Mouse (Mus musculus) left cerebral cortex, adult 11 months (tissue): ENCODE measurements around the gene Gm17334.

ENCODE experiments used
- DNase-seq: peaks from one replicate; pipeline ENCODE4 v3.0.0; 2022; ENCODE audit warnings: low spot score

Gm17334 gene

DNA sequence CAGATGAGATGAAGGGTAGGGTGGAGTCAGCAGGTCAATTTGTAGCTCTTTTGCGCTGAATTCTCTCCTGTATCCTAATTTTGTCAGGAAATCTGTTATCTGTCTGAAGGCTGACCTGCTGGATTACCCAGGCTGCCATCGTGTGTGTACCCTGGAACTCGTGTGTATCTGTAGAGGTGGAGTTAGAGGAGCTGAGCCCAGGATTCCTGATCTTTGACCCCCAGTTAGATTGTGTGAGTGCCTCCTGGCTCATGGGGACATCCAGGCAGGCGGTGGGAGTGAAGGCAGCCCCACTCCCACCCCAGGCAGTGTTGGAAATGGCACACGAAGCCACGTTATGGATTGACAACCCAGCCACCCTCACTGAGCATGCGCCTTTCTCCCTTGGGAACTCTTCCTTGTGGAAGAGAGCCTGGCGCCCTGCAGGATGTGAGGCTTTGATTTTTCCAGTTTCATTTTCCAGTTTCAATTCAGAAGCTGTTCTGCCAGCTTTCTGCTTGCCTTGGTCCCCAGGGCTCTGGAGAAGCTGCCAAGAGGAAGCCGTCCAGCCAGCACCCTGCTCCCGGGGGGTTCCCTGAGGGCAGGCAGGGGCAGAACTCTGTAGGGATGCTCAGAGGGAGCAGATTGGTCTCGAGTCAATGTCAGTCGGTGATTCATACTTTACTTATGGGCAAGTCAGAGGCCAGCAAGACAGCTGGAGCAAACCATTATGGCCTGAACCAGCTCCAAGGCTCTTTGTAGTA is 23.6 kb upstream of the Gm17334 start:
- DNase-seq, result no peak

DNA sequence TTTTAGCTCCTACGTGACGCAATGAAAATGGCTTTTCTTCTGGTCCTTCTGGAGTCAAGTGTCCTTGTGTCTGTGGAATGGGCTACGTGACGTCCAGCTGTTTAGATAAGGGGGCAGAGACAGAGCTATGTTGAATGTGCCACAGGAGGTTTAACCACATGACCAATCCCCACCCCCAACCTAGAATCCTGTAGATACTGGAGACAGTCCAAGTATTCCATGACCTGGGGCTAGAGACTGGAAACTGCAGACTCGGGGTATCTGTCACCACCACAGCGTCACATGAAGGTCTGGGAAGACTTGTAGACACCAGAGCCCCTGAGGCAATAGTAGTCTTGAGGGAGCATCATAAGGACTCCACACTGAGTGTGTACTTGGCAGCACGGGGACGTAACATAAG is 22.8 kb upstream of the Gm17334 start:
- no peak for DNase-seq

GRCm38 (mm10) chr11:53794671-53795557 is 21.9 kb upstream of the Gm17334 start:
- DNase-seq, result no peak

DNA sequence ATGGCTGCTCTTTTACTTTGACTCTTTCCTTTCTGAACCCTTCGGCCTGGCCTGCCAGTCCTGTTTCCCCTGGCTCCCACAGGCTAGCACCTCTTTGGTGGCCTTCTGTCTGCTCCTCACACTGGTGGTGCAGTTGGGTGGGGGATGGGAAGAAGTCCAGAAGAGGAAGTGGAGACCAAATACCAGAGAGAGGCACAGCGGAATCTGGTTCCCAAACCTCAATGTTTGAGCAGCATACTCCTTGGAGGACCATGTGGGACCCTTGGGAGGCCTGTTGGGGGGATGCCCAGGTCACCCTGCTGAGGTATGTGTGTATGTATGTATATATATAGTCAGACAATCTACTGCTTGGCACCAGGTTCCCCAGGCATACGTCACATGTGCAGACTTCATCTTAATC is 21.0 kb upstream of the Gm17334 start:
- DNase-seq, result no peak

DNA sequence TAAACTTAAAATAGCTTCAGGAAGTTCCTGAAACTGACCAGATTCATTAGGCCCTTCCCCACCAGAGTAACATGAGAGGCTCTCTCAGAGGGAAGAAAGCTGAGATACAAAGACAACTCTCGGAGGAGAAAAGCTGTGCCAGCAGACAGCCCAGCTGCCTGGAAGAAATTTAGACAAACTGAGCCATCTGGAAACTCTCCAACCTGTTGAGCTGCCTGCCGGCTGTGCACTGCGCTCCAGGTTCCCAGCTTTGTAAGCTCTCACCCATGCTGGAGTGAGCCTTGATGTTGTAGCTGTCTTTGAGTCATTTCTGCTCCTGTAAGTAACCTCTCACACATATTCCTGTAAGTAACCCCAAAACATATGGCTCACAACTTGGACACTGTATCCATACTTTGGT is 20.0 kb upstream of the Gm17334 start:
- DNase-seq, result no peak

GRCm38 (mm10) chr11:53789277-53789676 is 16.3 kb upstream of the Gm17334 start:
- no peak for DNase-seq

DNA sequence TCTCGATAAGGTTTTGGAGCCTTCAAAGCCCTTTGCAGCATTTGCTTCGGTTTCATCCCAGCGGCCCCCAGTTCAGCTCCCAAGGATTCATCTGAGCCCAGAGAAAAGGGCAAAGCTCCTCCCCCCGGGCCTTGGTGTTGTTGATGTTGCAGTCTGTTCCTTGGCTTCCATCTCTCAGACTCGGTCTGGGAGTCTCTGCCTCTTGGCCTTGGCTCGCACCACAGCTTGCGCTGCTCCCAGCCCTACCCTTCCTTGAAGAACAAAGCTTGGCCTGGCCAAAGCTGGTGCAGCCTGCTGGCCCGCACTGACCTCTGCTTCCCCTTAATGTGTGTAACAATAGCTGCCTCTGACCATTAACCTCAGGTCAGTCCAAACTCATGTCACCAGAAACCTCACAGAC is 15.2 kb upstream of the Gm17334 start:
- DNase-seq, result no peak

GRCm38 (mm10) chr11:53786058-53787031 is 13.4 kb upstream of the Gm17334 start:
- DNase-seq, result no peak

DNA sequence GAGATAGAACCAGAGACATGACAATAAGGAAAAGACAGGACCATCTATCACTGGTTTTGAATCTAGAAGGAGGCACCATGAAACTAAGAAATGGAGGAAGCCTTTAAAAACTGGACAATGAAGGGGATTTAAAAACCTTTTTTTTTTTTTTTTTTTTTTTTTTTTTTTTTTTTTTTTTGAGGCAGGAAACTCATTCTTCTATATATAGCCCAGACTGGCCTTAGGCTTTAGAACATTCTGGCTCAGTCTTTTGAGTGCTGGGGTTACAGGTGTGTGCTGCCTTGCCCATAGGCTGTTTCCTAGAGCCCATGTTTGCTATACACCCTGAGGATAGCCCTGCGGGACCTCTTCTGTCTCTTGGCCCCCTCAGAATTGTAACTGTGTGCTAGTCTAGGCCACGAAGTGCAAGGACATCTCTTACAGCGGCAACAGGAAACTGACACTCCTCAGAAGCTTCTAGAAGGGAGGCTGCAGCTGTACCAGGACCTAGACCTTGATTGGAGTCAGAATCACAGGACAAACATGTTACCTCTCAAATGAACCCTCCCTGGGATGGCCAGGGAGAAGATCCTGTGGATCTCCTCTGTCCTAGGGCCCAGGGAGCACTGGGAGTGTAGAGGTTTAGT is 12.4 kb upstream of the Gm17334 start:
- DNase-seq, result no peak

GRCm38 (mm10) chr11:53783288-53783687 is 10.3 kb upstream of the Gm17334 start:
- no peak for DNase-seq

DNA sequence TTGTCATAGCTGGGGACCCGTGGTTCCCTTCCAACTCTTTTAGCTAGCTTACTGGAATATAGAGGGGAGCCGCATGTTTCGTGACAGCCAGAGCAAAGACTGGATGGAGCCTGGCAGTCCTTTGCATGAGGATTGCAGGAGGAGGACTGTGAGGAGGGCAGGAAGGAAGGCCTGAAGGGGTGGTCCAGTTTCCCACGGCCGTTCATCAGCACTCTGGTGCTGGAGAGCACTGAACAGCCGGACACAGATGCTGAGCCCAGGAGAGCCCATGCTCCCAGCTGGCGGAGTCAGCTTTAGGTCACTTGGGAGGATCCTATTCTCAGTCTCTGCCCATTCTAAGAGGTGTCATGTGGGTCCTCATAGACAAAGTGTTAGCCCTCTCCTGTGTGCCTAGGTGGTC is 9.0 kb upstream of the Gm17334 start:
- DNase-seq, result no peak

DNA sequence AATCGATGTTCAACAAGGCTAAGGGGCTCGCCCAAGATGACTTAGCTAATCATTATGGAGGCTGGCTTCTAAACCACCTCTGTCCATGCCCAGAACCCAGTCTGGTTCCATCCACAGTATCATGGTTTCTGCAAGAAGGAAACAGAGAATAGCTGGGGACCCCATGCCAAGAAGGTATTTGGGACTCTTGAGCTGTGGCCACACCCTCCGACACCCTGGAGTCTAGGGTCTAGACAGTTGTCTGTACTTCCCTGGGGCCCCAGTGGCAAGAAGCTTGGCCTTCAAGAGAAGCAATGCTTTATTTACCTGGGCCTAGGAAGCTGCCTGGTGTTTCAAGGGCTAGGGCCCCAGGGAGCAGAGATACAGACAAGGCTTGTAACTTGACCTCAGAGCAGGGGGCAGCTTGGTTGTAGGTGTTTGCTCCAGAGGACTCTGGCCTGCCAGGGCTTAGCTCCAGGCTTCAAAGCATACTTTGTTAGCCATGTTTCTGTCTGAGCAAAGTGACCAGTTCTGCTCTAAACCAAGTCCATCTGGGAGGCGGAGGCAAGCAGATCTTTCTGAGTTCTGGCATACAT is 8.3 kb upstream of the Gm17334 start:
- no peak for DNase-seq

DNA sequence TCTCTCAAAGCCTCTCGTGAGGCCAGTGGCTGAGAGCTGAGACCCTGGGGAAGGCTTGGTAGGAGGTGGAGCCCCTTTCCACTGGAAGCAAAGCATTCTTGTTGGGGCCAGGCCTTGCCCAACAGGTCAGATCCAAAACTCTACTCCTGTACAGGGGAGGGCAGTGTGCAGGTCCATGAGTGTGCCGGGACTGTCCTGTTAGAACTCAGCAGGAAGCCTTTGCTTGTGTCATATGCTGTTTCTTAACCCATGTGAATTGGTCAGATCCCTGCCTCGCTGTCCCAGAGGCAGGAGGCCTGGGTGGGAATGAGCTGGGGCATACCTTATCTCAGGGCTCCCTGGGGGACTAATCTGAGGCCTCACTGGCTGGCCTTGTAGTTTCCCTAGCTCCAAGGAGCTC is 7.3 kb upstream of the Gm17334 start:
- DNase-seq, result no peak

DNA sequence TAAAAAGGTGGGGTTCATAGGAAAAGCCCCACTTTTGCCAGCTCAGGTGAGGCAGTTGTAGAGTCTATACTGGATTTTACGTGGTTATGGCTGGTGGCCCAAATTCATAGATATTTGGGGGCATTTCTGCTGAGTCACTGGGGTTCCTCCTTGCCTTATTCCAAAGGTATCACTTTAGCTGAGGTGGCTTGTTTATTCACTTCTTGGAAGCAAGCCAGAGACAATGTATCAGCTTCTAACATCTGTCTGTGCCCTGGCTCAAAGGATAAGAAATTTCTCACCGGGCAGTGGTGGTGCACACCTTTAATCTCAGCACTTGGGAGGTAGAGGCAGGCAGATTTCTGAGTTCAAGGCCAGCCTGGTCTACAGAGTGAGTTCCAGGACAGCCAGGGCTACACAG is 6.8 kb upstream of the Gm17334 start:
- no peak for DNase-seq

DNA sequence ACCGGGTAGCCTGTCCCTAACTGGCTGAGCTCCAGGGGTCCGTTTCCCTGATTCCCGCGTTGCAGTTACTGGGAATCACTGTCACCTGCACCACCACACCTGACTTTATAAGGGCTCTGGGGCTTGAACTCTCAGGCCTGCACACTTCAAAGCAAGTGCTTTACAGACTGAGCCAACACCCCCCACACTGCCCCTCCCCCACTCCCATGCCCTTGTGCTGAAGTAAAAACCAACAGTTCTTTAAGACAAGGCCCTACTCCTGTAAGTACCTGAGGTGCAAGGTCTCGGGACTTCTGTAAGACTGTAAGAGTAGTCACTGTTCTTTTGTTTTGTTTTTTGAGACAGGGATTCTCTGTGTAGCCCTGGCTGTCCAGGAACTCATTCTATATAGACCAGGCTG is 5.5 kb upstream of the Gm17334 start:
- no peak for DNase-seq

- DNase-seq, result no peak
Measured at GRCm38 (mm10) chr11:53777736-53778135, 4.7 kb upstream of the Gm17334 start.

DNA sequence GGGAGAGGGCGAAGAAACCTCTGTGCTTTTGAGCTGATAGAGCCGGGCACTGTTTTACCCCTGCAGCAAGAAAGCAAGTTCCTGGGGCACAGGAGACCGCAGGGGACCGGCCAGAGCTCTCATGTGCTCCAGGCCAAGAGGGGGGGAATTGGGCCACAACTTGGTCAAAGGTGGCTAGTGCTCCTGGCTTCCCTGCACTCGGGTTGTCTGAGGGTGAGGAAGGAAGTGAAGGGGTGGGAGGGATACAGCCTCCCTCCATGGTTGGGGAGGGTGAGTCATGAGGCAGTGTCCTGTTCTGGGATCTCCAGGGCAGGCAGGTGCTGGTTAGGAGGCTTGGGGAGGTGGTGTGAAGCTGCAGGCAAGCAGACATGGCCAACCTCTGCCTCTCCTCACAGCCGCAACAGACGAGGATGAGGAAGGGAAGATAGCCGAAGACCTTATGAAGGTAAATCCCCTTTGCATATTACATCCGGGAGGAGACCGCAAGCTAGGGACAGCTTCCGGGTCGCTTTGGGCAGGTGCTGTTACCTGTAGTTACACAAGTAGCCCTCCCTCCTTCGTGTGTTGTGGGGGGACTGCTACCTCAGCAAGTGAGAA is 1.8 kb upstream of the Gm17334 start:
- DNase-seq, result no peak

DNA sequence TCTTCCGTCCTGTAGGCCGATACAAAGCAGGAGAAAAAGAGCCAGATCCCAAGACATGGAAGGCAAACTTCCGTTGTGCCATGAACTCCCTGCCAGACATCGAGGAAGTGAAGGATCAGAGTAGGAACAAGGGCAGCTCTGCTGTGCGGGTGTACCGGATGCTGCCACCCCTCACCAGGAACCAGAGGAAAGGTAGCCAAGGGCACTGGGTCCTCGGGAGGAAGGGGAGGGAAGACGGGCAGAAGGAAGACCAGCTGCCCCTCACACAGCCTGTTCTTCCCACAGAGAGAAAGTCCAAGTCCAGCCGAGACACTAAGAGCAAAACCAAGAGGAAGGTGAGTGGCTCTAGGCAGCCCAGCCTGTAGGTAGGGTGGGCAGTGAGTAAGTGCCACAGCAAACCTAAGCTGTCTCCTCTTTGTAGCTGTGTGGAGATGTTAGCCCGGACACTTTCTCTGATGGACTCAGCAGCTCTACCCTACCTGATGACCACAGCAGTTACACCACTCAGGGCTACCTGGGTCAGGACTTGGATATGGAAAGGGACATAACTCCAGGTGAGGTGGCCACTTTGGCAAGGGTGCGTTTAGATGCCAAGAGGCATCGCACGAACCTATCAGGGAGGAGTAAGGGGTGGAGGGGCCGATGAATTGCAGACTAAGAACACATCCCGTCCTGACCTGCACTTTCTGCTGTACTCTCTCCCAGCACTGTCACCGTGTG is 814 bp upstream of the Gm17334 start:
- no peak for DNase-seq

- DNase-seq, result no peak
Measured at GRCm38 (mm10) chr11:53772536-53772935, 451 bp downstream of the Gm17334 start.

- no peak for DNase-seq
Measured at GRCm38 (mm10) chr11:53771001-53771744, 1.8 kb downstream of the Gm17334 start.
